Mouse (Mus musculus): Measurements from ENCODE around the gene Limch1. TPM values are rescaled to one million over a fixed set of nuclear protein-coding genes. Genes with fewer than 3 reads are reported as not detected.

The Limch1 gene
- polyA plus RNA-seq, 1 experiment from 2014 or later, result 55.6 TPM

- Histone ChIP-seq H3K27me3 (replicated peaks; ENCODE audit: control insufficient read depth, insufficient read depth, low read length) (peaks cover 85% of the 10 kb centered on the region), H3K9me3 (replicated peaks; ENCODE audit: control insufficient read depth, low read length) (no peaks in the 10 kb centered on the region), H3K4me2 (ENCODE audit: low read length) (peak overlapping the region; percentile 40), H3K4me3 (ENCODE audit: low read depth, low read length) (peak overlapping the region; percentile 18), H3K27ac (ENCODE audit: low read depth, low read length) (no peak overlapping the region), H3K9ac (ENCODE audit: low read length) (no peak overlapping the region), H3K36me3 (ENCODE audit: control insufficient read depth, insufficient read depth, low read length) (no peaks in the 10 kb centered on the region), H3K4me1 (ENCODE audit: control insufficient read depth, insufficient read depth, low read length) (peaks cover 3% of the 10 kb centered on the region)
- ATAC-seq, result no peak
- no peak for DNase-seq (ENCODE audit: low spot score)
- under 1% methylated on average over 46 of the region's 47 CpGs for WGBS
These were observed 350.2 kb downstream of the Limch1 start for GRCm38 (mm10) chr5:67095651-67096377.

GRCm38 (mm10) chr5:67096378-67096771 lies 350.7 kb downstream of the Limch1 start:
- H3K27ac ChIP-seq (ENCODE audit: low read depth, low read length), result no peak overlapping the region
- WGBS, result under 1% methylated on average over 28 of the region's 28 CpGs
- H3K9ac ChIP-seq (ENCODE audit: low read length), result no peak overlapping the region
- no peaks in the 10 kb centered on the region for H3K9me3 ChIP-seq (replicated peaks; ENCODE audit: control insufficient read depth, low read length)
- no peaks in the 10 kb centered on the region for H3K36me3 ChIP-seq (ENCODE audit: control insufficient read depth, insufficient read depth, low read length)
- peak overlapping the region; percentile 18 for H3K4me3 ChIP-seq (ENCODE audit: low read depth, low read length)
- ATAC-seq (no peak), DNase-seq (ENCODE audit: low spot score) (no peak)
- peaks cover 3% of the 10 kb centered on the region for H3K4me1 ChIP-seq (ENCODE audit: control insufficient read depth, insufficient read depth, low read length)
- peak overlapping the region; percentile 40 for H3K4me2 ChIP-seq (ENCODE audit: low read length)
- peaks cover 88% of the 10 kb centered on the region for H3K27me3 ChIP-seq (replicated peaks; ENCODE audit: control insufficient read depth, insufficient read depth, low read length)

GRCm38 (mm10) chr5:67097106-67098050 lies 351.8 kb downstream of the Limch1 start:
- Histone ChIP-seq H3K36me3 (ENCODE audit: control insufficient read depth, insufficient read depth, low read length) (no peaks in the 10 kb centered on the region), H3K4me1 (ENCODE audit: control insufficient read depth, insufficient read depth, low read length) (peaks cover 3% of the 10 kb centered on the region), H3K9ac (ENCODE audit: low read length) (no peak overlapping the region), H3K4me3 (ENCODE audit: low read depth, low read length) (no peak overlapping the region), H3K9me3 (replicated peaks; ENCODE audit: control insufficient read depth, low read length) (no peaks in the 10 kb centered on the region), H3K27ac (ENCODE audit: low read depth, low read length) (no peak overlapping the region), H3K27me3 (replicated peaks; ENCODE audit: control insufficient read depth, insufficient read depth, low read length) (peaks cover 89% of the 10 kb centered on the region), H3K4me2 (ENCODE audit: low read length) (no peak overlapping the region)
- ATAC-seq (no peak), DNase-seq (ENCODE audit: low spot score) (peak; percentile 30)
- 1% methylated on average over 41 of the region's 41 CpGs for WGBS

GRCm38 (mm10) chr5:67098051-67098732 lies 352.6 kb downstream of the Limch1 start:
- Histone ChIP-seq H3K9me3 (replicated peaks; ENCODE audit: control insufficient read depth, low read length) (no peaks in the 10 kb centered on the region), H3K4me1 (ENCODE audit: control insufficient read depth, insufficient read depth, low read length) (peaks cover 3% of the 10 kb centered on the region), H3K4me2 (ENCODE audit: low read length) (no peak overlapping the region), H3K9ac (ENCODE audit: low read length) (no peak overlapping the region), H3K4me3 (ENCODE audit: low read depth, low read length) (no peak overlapping the region), H3K27ac (ENCODE audit: low read depth, low read length) (no peak overlapping the region), H3K36me3 (ENCODE audit: control insufficient read depth, insufficient read depth, low read length) (no peaks in the 10 kb centered on the region), H3K27me3 (replicated peaks; ENCODE audit: control insufficient read depth, insufficient read depth, low read length) (peaks cover 93% of the 10 kb centered on the region)
- no peak for ATAC-seq
- WGBS, result 2% methylated on average over 23 of the region's 23 CpGs
- no peak for DNase-seq (ENCODE audit: low spot score)

- peaks cover 93% of the 10 kb centered on the region for H3K27me3 ChIP-seq (replicated peaks; ENCODE audit: control insufficient read depth, insufficient read depth, low read length)
- H3K4me1 ChIP-seq (ENCODE audit: control insufficient read depth, insufficient read depth, low read length), result peaks cover 3% of the 10 kb centered on the region
- no peaks in the 10 kb centered on the region for H3K9me3 ChIP-seq (replicated peaks; ENCODE audit: control insufficient read depth, low read length)
- ATAC-seq (no peak), DNase-seq (ENCODE audit: low spot score) (peak; percentile 25)
- H3K36me3 ChIP-seq (ENCODE audit: control insufficient read depth, insufficient read depth, low read length), result no peaks in the 10 kb centered on the region
- H3K27ac ChIP-seq (ENCODE audit: low read depth, low read length), result no peak within 1 kb of the TSS
- no peak within 1 kb of the TSS for H3K4me2 ChIP-seq (ENCODE audit: low read length)
- H3K4me3 ChIP-seq (ENCODE audit: low read depth, low read length), result no peak within 1 kb of the TSS
- H3K9ac ChIP-seq (ENCODE audit: low read length), result no peak within 1 kb of the TSS
- 1% methylated on average over 16 of the region's 16 CpGs for WGBS
These were observed 353.2 kb downstream of the Limch1 start, which contains the start of gene Phox2b for GRCm38 (mm10) chr5:67098733-67099323. Gene Phox2b (minus strand): TSS chr5:67099301.

- Histone ChIP-seq H3K9me3 (replicated peaks; ENCODE audit: control insufficient read depth, low read length) (no peaks in the 10 kb centered on the region), H3K9ac (ENCODE audit: low read length) (no peak overlapping the region), H3K4me2 (ENCODE audit: low read length) (no peak overlapping the region), H3K4me1 (ENCODE audit: control insufficient read depth, insufficient read depth, low read length) (peaks cover 3% of the 10 kb centered on the region), H3K27me3 (replicated peaks; ENCODE audit: control insufficient read depth, insufficient read depth, low read length) (peaks cover 94% of the 10 kb centered on the region), H3K27ac (ENCODE audit: low read depth, low read length) (no peak overlapping the region), H3K36me3 (ENCODE audit: control insufficient read depth, insufficient read depth, low read length) (no peaks in the 10 kb centered on the region), H3K4me3 (ENCODE audit: low read depth, low read length) (no peak overlapping the region)
- ATAC-seq (no peak), DNase-seq (ENCODE audit: low spot score) (peak; percentile 45)
- WGBS, result under 1% methylated on average over 32 of the region's 32 CpGs
These were observed 354.0 kb downstream of the Limch1 start for GRCm38 (mm10) chr5:67099393-67100271.

- Histone ChIP-seq H3K4me3 (ENCODE audit: low read depth, low read length) (no peak overlapping the region), H3K27ac (ENCODE audit: low read depth, low read length) (no peak overlapping the region), H3K4me1 (ENCODE audit: control insufficient read depth, insufficient read depth, low read length) (peaks cover 3% of the 10 kb centered on the region)
These were observed 355.2 kb downstream of the Limch1 start for GRCm38 (mm10) chr5:67100564-67101394.

More at GRCm38 (mm10) chr5:67100564-67101394, 355.2 kb downstream of the Limch1 start:
- ATAC-seq (no peak), DNase-seq (ENCODE audit: low spot score) (no peak)
- Histone ChIP-seq H3K9ac (ENCODE audit: low read length) (no peak overlapping the region), H3K4me2 (ENCODE audit: low read length) (no peak overlapping the region), H3K9me3 (replicated peaks; ENCODE audit: control insufficient read depth, low read length) (no peaks in the 10 kb centered on the region), H3K27me3 (replicated peaks; ENCODE audit: control insufficient read depth, insufficient read depth, low read length) (peaks cover 87% of the 10 kb centered on the region), H3K36me3 (ENCODE audit: control insufficient read depth, insufficient read depth, low read length) (no peaks in the 10 kb centered on the region)
- WGBS, result 2% methylated on average over 34 of the region's 34 CpGs
